Mouse (Mus musculus) C2C12 (cell line): ENCODE data around the gene Il4i1.

ENCODE experiments used
- CEBPB ChIP-seq: IDR thresholded peaks from one replicate; pipeline ENCODE4 v1.6.1; 2011; ENCODE audit warnings: low read depth, mild to moderate bottlenecking, control low read depth, moderate library complexity
- CTCF ChIP-seq: IDR thresholded peaks from one replicate; pipeline ENCODE4 v1.5.1; 2011; ENCODE audit not compliant: control insufficient read depth, insufficient read depth, insufficient read length
- MYOG ChIP-seq: IDR thresholded peaks from one replicate; pipeline ENCODE4 v1.6.1; 2011; ENCODE audit not compliant: control insufficient read depth, insufficient read length; ENCODE audit errors: extremely low read depth
- USF1 ChIP-seq: IDR thresholded peaks from one replicate; pipeline ENCODE4 v1.6.1; 2011; ENCODE audit warnings: low read depth, mild to moderate bottlenecking, control low read depth, moderate library complexity

DNA sequence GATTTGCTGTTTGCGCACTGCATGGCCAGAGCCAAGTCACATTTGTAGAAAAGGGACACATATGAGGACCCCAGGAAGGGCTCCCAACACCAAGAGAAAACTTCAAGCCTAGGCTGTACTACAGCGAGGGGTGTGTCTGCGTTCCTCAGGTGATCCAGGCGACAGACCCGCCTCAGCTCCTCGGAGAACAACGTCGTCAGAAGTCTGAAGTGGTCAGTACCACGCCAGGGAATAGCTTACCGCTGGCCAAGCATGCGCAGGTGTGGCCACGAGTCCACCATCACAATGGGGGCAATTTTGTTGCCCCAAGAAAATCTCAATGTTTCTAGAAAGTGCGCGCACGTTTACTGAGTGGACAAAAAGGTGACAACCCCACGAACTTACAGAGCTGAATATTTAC lies 52.3 kb downstream of the Il4i1 start:
- TF ChIP-seq CTCF (no peak), MYOG (no peak), CEBPB (no peak), USF1 (no peak)
